Mouse (Mus musculus) kidney, adult 2 months (tissue): ENCODE results near the gene Otulinl. TPM values are rescaled to one million over a fixed set of nuclear protein-coding genes. Genes with fewer than 3 reads are reported as not detected.

Experiments
- DNase-seq: peaks from one replicate; pipeline ENCODE4 v3.0.0; 2021
- H3K27ac ChIP-seq: fragments of 200-500 bp; 2 replicates; pipeline ENCODE4 v1.5.1; 2012; ENCODE audit warnings: low read depth, low read length, control low read depth, inconsistent platforms; ENCODE audit not compliant: insufficient read depth
- H3K27me3 ChIP-seq: fragments of 200-500 bp; replicated peaks from 2 replicates; pipeline ENCODE4 v1.6.1; 2012; ENCODE audit warnings: mild to moderate bottlenecking, moderate library complexity, low read length, inconsistent platforms; ENCODE audit not compliant: control insufficient read depth, insufficient read depth
- H3K36me3 ChIP-seq: fragments of 200-500 bp; 2 replicates; pipeline ENCODE4 v1.6.1; 2012; ENCODE audit warnings: mild to moderate bottlenecking, moderate library complexity, low read length, inconsistent platforms; ENCODE audit not compliant: control insufficient read depth, insufficient read depth
- H3K4me1 ChIP-seq: fragments of 200-500 bp; 2 replicates; pipeline ENCODE4 v1.6.1; 2011; ENCODE audit warnings: low read length; ENCODE audit not compliant: control insufficient read depth, insufficient read depth
- H3K4me3 ChIP-seq: fragments of 200-500 bp; 2 replicates; pipeline ENCODE4 v1.5.1; 2011; ENCODE audit warnings: mild to moderate bottlenecking, low read depth, low read length, control low read depth; ENCODE audit not compliant: insufficient read depth
- CTCF ChIP-seq: fragments of 200-500 bp; conservative IDR thresholded peaks from 2 replicates; pipeline ENCODE4 v1.5.1; 2011; ENCODE audit warnings: low read depth, mild to moderate bottlenecking, control low read depth, low read length, moderate library complexity, mixed read lengths; ENCODE audit not compliant: insufficient read depth, insufficient read length
- POLR2A ChIP-seq: fragments of 200-500 bp; IDR thresholded peaks from one replicate; pipeline ENCODE4 v1.6.1; 2011; ENCODE audit warnings: low read depth, low read length, control low read depth
- WGBS: fragments of 180-500 bp; shearing (Covaris S2); methylation state at CpG from one replicate; pipeline ENCODE4 v1.1.7; 2018; 5-methylcytosine and 5-hydroxymethylcytosine counted together
- polyA plus RNA-seq: library from polyadenylated mRNA; depleted of rRNA; stranded (reverse); fragments of >200 nt; gene quantifications from 2 replicates; pipeline ENCODE4 v1.2.3, GENCODE M21; 2012

Otulinl gene
- polyA plus RNA-seq, 1 experiment: 5.1 TPM

- no peak overlapping the region for H3K4me3 ChIP-seq
- 90% methylated on average over 9 of the region's 9 CpGs for WGBS
- peak; percentile 23 for DNase-seq
- TF ChIP-seq POLR2A: no peak
- TF ChIP-seq CTCF: no peak
- H3K36me3 ChIP-seq: no peaks in the 10 kb centered on the region
- no peak overlapping the region for H3K27ac ChIP-seq
- H3K27me3 ChIP-seq: no peaks in the 10 kb centered on the region
- H3K4me1 ChIP-seq: no peaks in the 10 kb centered on the region
These were observed 17.3 kb downstream of the Otulinl start for GRCm38 (mm10) chr15:27664126-27664525.

GRCm38 (mm10) chr15:27662699-27663098 is 18.7 kb downstream of the Otulinl start:
- H3K27ac ChIP-seq: no peak overlapping the region
- no peak overlapping the region for H3K4me3 ChIP-seq
- TF ChIP-seq CTCF: no peak
- TF ChIP-seq POLR2A: no peak
- no peaks in the 10 kb centered on the region for H3K36me3 ChIP-seq
- no peaks in the 10 kb centered on the region for H3K4me1 ChIP-seq
- no peaks in the 10 kb centered on the region for H3K27me3 ChIP-seq
- WGBS: 67% methylated on average over 1 of the region's 1 CpGs
- DNase-seq: no peak

DNA sequence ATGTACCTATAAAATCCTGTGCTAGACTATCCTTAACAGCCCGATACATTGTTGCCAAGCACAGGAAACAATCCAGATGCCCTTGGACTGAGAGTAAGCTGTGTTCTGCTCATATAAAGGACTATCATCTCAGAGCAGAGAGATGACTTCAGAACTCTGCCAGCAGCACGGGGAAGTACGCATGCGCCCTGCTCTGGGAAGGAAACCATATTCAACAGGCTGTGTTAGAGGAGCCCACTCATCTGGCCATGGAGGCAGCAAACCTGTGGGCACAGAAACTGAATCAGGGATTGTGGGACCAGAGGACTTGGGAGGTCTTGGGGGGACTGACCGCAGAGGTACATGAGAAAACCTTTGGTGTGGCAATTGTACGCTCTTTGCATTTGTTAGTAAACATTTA is 19.7 kb downstream of the Otulinl start:
- H3K36me3 ChIP-seq: no peaks in the 10 kb centered on the region
- H3K4me1 ChIP-seq: no peaks in the 10 kb centered on the region
- H3K27me3 ChIP-seq: no peaks in the 10 kb centered on the region
- DNase-seq: no peak
- no peak for TF ChIP-seq POLR2A
- no peak for TF ChIP-seq CTCF
- WGBS: 86% methylated on average over 6 of the region's 6 CpGs
- H3K4me3 ChIP-seq: no peak overlapping the region
- no peak overlapping the region for H3K27ac ChIP-seq

DNA sequence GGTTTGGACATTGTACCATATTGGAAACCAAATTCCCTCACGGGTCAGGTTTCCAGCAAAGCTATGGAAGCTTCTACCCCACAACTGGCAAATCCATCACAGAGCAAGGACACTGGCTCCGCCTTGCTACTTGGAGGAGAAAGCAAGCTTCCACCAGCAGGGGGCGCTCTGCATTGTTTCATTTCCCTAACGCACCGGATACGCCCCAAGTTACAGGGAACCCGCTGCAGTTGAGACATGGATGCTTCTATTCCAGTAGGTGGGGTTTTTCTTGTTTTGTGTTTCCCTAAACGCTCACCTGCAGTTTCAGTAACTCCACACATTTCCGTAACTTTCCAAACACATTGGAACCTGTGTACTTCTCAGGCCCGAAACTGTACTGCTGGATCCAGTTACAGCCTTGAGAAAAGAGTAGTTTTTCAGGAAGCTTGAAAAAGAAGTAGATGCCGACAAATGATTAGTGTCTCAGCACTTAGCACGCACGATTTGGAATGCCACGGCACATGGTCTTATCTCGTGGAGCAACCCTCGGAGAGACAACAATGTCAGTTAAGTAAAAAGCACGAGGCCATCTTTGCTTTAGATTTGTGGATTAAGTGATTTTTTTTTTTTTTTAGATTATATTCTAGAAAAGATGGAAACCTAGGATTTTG is 21.7 kb downstream of the Otulinl start:
- Histone ChIP-seq H3K27ac (no peak overlapping the region), H3K4me3 (no peak overlapping the region), H3K27me3 (no peaks in the 10 kb centered on the region), H3K36me3 (no peaks in the 10 kb centered on the region), H3K4me1 (no peaks in the 10 kb centered on the region)
- DNase-seq: peak; percentile 86
- TF ChIP-seq POLR2A (no peak), CTCF (peak; percentile 88)
- WGBS: 32% methylated on average over 17 of the region's 17 CpGs

GRCm38 (mm10) chr15:27659143-27659542 is 22.2 kb downstream of the Otulinl start:
- Histone ChIP-seq H3K4me3 (no peak overlapping the region), H3K27ac (no peak overlapping the region), H3K27me3 (no peaks in the 10 kb centered on the region), H3K4me1 (no peaks in the 10 kb centered on the region), H3K36me3 (no peaks in the 10 kb centered on the region)
- DNase-seq: no peak
- TF ChIP-seq CTCF (no peak), POLR2A (no peak)
- WGBS: 90% methylated on average over 5 of the region's 5 CpGs

DNA sequence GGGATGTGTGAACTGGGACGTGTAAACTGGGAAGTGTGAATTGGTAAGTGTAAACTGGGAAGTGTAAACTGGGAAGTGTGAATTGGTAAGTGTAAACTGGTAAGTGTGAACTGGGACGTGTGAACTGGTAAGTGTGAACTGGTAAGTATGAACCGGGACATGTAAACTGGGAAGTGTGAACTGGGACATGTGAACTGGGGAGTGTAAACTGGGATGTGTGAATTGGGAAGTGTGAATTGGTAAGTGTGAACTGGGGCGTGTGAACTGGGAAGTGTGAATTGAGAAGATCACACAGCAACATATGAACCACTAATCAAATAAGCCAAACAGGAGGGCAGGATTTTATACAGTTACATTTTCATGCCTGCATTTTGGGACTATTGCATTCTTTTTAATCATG is 23.0 kb downstream of the Otulinl start:
- 88% methylated on average over 4 of the region's 4 CpGs for WGBS

GRCm38 (mm10) chr15:27657866-27658265 is 23.5 kb downstream of the Otulinl start:
- Histone ChIP-seq H3K4me3 (no peak overlapping the region), H3K4me1 (no peaks in the 10 kb centered on the region), H3K36me3 (no peaks in the 10 kb centered on the region), H3K27me3 (no peaks in the 10 kb centered on the region), H3K27ac (no peak overlapping the region)
- DNase-seq: no peak
- WGBS: 94% methylated on average over 10 of the region's 10 CpGs
- TF ChIP-seq CTCF: no peak
- no peak for TF ChIP-seq POLR2A

More for the DNA sequence above, 23.0 kb downstream of the Otulinl start:
- no peak for TF ChIP-seq POLR2A
- no peak for TF ChIP-seq CTCF
- Histone ChIP-seq H3K27ac (no peak overlapping the region), H3K36me3 (no peaks in the 10 kb centered on the region), H3K4me1 (no peaks in the 10 kb centered on the region), H3K27me3 (no peaks in the 10 kb centered on the region), H3K4me3 (no peak overlapping the region)
- DNase-seq: no peak

DNA sequence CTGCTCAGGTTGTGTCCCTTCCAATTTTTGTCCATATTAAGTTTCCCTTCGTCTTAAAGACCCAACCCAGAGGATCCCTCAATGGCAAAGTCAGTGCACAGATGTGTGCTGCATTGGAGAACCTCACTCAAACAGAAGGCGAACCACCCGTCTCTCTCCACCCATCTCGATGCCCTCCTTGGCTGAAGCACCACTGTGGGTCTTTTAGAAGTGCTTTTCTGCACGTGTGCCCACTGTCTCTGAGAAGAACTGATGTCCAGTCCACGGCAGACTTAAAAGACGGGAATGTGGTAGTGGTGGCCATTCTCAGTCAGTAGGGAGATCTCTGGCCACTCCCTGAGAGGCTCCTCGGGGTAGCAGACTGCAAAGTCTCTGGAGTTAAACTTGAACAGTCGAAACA is 24.8 kb downstream of the Otulinl start:
- no peak for DNase-seq
- Histone ChIP-seq H3K27ac (no peak overlapping the region), H3K4me1 (no peaks in the 10 kb centered on the region), H3K27me3 (no peaks in the 10 kb centered on the region), H3K4me3 (no peak overlapping the region), H3K36me3 (no peaks in the 10 kb centered on the region)
- 85% methylated on average over 9 of the region's 9 CpGs for WGBS
- TF ChIP-seq CTCF (no peak), POLR2A (no peak)
